8 mouse cellular contexts compared by ENCODE assay signal in the genomic region with DNA sequence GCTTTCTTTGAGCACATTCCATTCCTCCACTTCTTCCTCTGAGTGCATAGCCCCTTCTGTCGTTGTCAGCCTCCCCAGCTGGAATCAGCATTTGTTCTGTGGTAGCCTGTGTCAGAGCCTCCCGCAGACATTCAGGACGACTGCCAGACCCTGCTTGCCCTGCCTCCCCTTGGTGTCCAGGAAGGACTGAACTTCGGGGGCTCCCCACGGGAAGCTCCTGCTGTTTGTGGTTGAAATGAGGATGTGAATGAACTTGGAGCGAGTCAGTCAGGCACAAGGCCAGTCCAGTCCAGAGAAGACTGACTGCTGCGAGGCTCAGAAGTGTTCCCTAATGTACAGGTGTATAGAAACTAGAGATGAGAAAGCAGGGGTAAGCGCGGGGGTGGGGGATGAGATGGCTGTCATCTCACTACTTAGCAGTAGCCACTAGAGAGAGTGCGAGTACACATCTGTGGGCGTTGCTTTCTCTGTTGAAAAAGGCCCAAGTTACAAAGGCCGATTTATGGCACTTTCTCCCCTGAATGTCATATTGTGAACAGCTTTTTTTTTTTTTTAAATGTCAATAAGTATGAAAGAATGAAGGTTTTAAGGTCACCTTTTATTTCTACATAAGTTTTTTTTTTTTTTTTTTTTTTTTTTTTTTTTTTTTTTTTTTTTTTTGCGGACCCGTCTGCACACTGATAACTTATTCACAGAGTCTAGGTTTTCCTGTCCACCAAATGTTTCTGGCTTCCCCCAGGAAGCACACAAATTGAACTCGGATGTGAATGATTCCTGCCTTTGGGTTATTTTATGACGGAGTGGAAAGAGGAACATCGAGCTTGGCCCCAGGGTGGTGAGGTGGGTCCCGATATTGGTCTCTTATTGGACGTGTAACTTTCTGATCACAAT. TPM values are rescaled to one million over a fixed set of nuclear protein-coding genes. Genes with fewer than 3 reads are reported as not detected.
DNase-seq lines count a peak whose midpoint lies in the region; ATAC-seq lines count a peak whose summit lies in the region.

No protein-coding gene starts in this region.

- H3K36me3 ChIP-seq in midbrain, embryonic 10.5 days, result no peaks in the 10 kb centered on the region
- H3K36me3 ChIP-seq in midbrain, embryonic 13.5 days, result 0 out of 2 replicates have a peak, but pooled peaks cover 3% of the 10 kb centered on the region
- H3K36me3 ChIP-seq in liver, embryonic 11.5 days (ENCODE audit: control insufficient read depth, insufficient read depth, low read length), result no peaks in the 10 kb centered on the region

- no peak overlapping the region for H3K27ac ChIP-seq in midbrain, embryonic 10.5 days (replicated peaks)
- no peak overlapping the region for H3K27ac ChIP-seq in midbrain, embryonic 13.5 days
- no peak overlapping the region for H3K27ac ChIP-seq in liver, embryonic 11.5 days (ENCODE audit: low read depth, low read length)

- no peak overlapping the region; the same call in 1 of the 2 replicates for H3K4me2 ChIP-seq in midbrain, embryonic 13.5 days (replicated peaks)
- H3K4me2 ChIP-seq in liver, embryonic 11.5 days, result peak overlapping the region; percentile 48

- peak overlapping the region; percentile 10; the same call in 1 of the 2 replicates for H3K4me3 ChIP-seq in midbrain, embryonic 10.5 days
- no peak overlapping the region for H3K4me3 ChIP-seq in midbrain, embryonic 13.5 days (replicated peaks)
- H3K4me3 ChIP-seq in liver, embryonic 11.5 days (ENCODE audit: low read depth, low read length), result 0 out of 2 replicates have a peak overlapping the region, but pooled peaks have one; percentile 2

- peak; percentile 16 for DNase-seq in midbrain, embryonic 10.5 days (ENCODE audit: low spot score)
- DNase-seq in heart, postnatal 10 days, result peak; percentile 46 to 48
- DNase-seq in liver, embryonic 11.5 days (ENCODE audit: low spot score), result peak; percentile 36
- DNase-seq in yolk sac, embryonic 10.5 days (ENCODE audit: low spot score), result peak; percentile 6
- no peak for DNase-seq in right cerebral cortex, postnatal 36 days (ENCODE audit: low spot score in 2 of 2)
- DNase-seq in urinary bladder, postnatal 25 days (ENCODE audit: low spot score), result no peak

- intact Hi-C loops in heart, postnatal 10 days (cut with DNase I), result loop anchor here (2.0 kb wide), 1 partner anchor 37 kb away; no protein-coding TSS in a partner anchor

- H3K27me3 ChIP-seq in midbrain, embryonic 10.5 days (ENCODE audit: low read depth, poor library complexity, severe bottlenecking), result no peaks in the 10 kb centered on the region
- no peaks in the 10 kb centered on the region for H3K27me3 ChIP-seq in midbrain, embryonic 13.5 days
- no peaks in the 10 kb centered on the region for H3K27me3 ChIP-seq in liver, embryonic 11.5 days (replicated peaks; ENCODE audit: control insufficient read depth, insufficient read depth, low read length)

- H3K9me3 ChIP-seq in midbrain, embryonic 10.5 days (replicated peaks), result no peaks in the 10 kb centered on the region
- no peaks in the 10 kb centered on the region for H3K9me3 ChIP-seq in midbrain, embryonic 13.5 days
- no peaks in the 10 kb centered on the region for H3K9me3 ChIP-seq in liver, embryonic 11.5 days (ENCODE audit: control insufficient read depth, low read length)

- 52% methylated on average over 19 of the region's 19 CpGs for WGBS in midbrain, embryonic 10.5 days
- WGBS in midbrain, embryonic 13.5 days, result 46% methylated on average over 19 of the region's 19 CpGs
- 35% methylated on average over 19 of the region's 19 CpGs for WGBS in liver, embryonic 11.5 days

- no peak for ATAC-seq in midbrain, embryonic 13.5 days
- peak; percentile 81 for ATAC-seq in common myeloid progenitor, adult 5-6 weeks (replicated peaks; ENCODE audit: low read depth, poor library complexity, severe bottlenecking)
- peak; percentile 65 for ATAC-seq in liver, embryonic 11.5 days (replicated peaks; ENCODE audit: low FRiP score)

- peaks cover 4% of the 10 kb centered on the region; the same call in 1 of the 2 replicates for H3K4me1 ChIP-seq in midbrain, embryonic 10.5 days
- H3K4me1 ChIP-seq in midbrain, embryonic 13.5 days (replicated peaks), result peaks cover 7% of the 10 kb centered on the region
- peaks cover 4% of the 10 kb centered on the region; the same call in 1 of the 2 replicates for H3K4me1 ChIP-seq in liver, embryonic 11.5 days (replicated peaks; ENCODE audit: control insufficient read depth, insufficient read depth, low read length)

- no peak overlapping the region for H3K9ac ChIP-seq in midbrain, embryonic 13.5 days (replicated peaks)
- no peak overlapping the region for H3K9ac ChIP-seq in liver, embryonic 11.5 days (ENCODE audit: low read depth, low read length)

RNA-seq across cellular contexts. Expression of gene Fam174b, which starts 31.5 kb away (rescaled TPM):
- 21.6 and 25.7 TPM in 2 replicates for polyA plus RNA-seq in midbrain, embryonic 10.5 days (2016; fragmentation: Nextera tagmentation; extraction: Ambion mirVana)
- 24.5 and 27.1 TPM in 2 replicates for polyA plus RNA-seq in midbrain, embryonic 13.5 days (2015; fragmentation: Nextera tagmentation; extraction: Ambion mirVana)
- 7.0 and 12.5 TPM in 2 replicates for total RNA-seq in common myeloid progenitor, adult 5-6 weeks (2017)
- total RNA-seq in heart, postnatal 10 days (2021), result 100 to 1,000 TPM; 123 to 153 TPM
- 13.8 and 17.1 TPM in 2 replicates for polyA plus RNA-seq in liver, embryonic 11.5 days (2014; fragmentation: Nextera tagmentation; extraction: Ambion mirVana)

Comparison
In these comparisons a context has a peak if more than half of its experiments do, and no peak if none do; other contexts are left out.
1. DNase-seq: peak in midbrain, embryonic 10.5 days (single experiment), heart, postnatal 10 days (2 of 2), liver, embryonic 11.5 days (single experiment) and yolk sac, embryonic 10.5 days (single experiment); none in right cerebral cortex, postnatal 36 days (0 of 2) and urinary bladder, postnatal 25 days (single experiment).